Mouse (Mus musculus): ENCODE data around the gene Scml4. TPM values are rescaled to one million over a fixed set of nuclear protein-coding genes. Genes with fewer than 3 reads are reported as not detected.
A peak's percentile ranks its signal among the peaks of the same experiment; 100 is the strongest.

Scml4 gene
- polyA plus RNA-seq, 1 experiment from 2014 or later = 0.76 TPM

DNA sequence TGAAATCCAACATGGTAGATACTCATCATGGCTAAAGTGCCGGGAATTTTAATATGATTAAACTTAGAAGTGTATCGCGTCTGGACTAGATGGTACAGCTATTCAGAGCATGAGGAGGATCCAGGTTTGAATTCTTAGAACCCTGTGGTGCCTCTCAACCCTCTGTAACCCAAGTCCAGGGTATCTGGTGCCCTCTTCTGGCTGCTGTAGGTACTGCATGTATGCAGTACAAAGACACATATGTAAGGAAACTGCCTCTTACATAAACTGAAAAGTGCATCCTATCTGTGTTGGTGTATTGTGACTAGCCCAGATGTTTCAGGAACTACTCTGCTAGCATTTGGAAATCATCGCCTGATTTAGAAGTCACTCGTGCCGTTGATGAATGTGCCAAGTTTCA is 129.7 kb downstream of the Scml4 start:
- no peak for ATAC-seq (ENCODE audit: insufficient number of reproducible peaks, insufficient read depth, low FRiP score, low read depth)

GRCm38 (mm10) chr10:42991018-42991417 is 130.8 kb downstream of the Scml4 start:
- Histone ChIP-seq H3K27me3 (ENCODE audit: control insufficient read depth, insufficient read depth, low read length) (0 out of 2 replicates have a peak, but pooled peaks cover 3% of the 10 kb centered on the region), H3K36me3 (ENCODE audit: control insufficient read depth, insufficient read depth, low read length) (no peaks in the 10 kb centered on the region)
- 71% methylated on average over 9 of the region's 9 CpGs for WGBS

More for the DNA sequence above, 129.7 kb downstream of the Scml4 start:
- Histone ChIP-seq H3K36me3 (ENCODE audit: control insufficient read depth, insufficient read depth, low read length) (no peaks in the 10 kb centered on the region), H3K4me1 (ENCODE audit: control insufficient read depth in 2 of 2, insufficient read depth in 2 of 2, low read length in 2 of 2) (peaks cover 0 to 4% of the 10 kb centered on the region in 2 experiments; a peak in 1 of 4 replicates), H3K27ac (replicated peaks in 1 of 2; ENCODE audit: control insufficient read depth in 1 of 2, insufficient read depth in 1 of 2, low read depth in 2 of 2, low read length in 2 of 2) (no peak overlapping the region), H3K27me3 (ENCODE audit: control insufficient read depth, insufficient read depth, low read length) (0 out of 2 replicates have a peak, but pooled peaks cover 3% of the 10 kb centered on the region), H3K9ac (ENCODE audit: low read length) (no peak overlapping the region), H3K9me3 (ENCODE audit: control insufficient read depth, low read length) (no peaks in the 10 kb centered on the region), H3K4me3 (ENCODE audit: control insufficient read depth in 1 of 2, insufficient read depth in 1 of 2, low read depth in 1 of 2, low read length in 2 of 2) (no peak overlapping the region), H3K4me2 (ENCODE audit: low read length) (no peak overlapping the region)
- 26% methylated on average over 6 of the region's 6 CpGs for WGBS

DNA sequence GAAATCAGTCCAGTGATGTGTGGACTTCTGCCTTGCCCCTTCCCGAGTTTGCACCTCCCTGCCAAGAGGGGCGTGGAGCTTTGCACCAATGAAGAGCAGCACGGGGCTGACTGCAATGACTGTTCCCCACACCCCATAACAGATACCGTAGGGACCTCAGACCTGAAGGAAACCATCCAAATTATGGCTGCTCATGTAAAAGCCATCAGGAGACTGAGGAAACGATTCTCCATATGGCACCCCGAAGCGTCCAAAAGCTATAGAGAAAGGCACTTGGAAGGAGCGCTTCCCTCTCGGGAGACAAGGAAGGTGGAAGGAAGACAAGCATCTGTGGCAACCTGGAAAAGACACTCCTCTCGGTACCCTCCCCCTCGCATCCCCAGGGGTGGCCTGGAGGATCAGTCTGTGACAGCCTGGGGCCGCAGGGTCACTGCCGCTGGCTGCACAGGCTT is 134.2 kb downstream of the Scml4 start:
- H3K27ac ChIP-seq (replicated peaks in 1 of 2; ENCODE audit: control insufficient read depth in 1 of 2, insufficient read depth in 1 of 2, low read depth in 2 of 2, low read length in 2 of 2) = no peak overlapping the region
- H3K27me3 ChIP-seq (ENCODE audit: control insufficient read depth, insufficient read depth, low read length) = 0 out of 2 replicates have a peak, but pooled peaks cover 3% of the 10 kb centered on the region
- H3K9me3 ChIP-seq (ENCODE audit: control insufficient read depth, low read length) = no peaks in the 10 kb centered on the region
- H3K9ac ChIP-seq (ENCODE audit: low read length) = no peak overlapping the region
- ATAC-seq (ENCODE audit: insufficient number of reproducible peaks, insufficient read depth, low FRiP score, low read depth) = no peak
- no peaks in the 10 kb centered on the region for H3K36me3 ChIP-seq (ENCODE audit: control insufficient read depth, insufficient read depth, low read length)
- H3K4me3 ChIP-seq (ENCODE audit: control insufficient read depth in 1 of 2, insufficient read depth in 1 of 2, low read depth in 1 of 2, low read length in 2 of 2) = no peak overlapping the region
- 30% methylated on average over 13 of the region's 13 CpGs for WGBS
- H3K4me2 ChIP-seq (ENCODE audit: low read length) = 0 out of 2 replicates have a peak overlapping the region, but pooled peaks have one; percentile 8
- peaks cover 6 to 8% of the 10 kb centered on the region in 2 experiments for H3K4me1 ChIP-seq (ENCODE audit: control insufficient read depth in 2 of 2, insufficient read depth in 2 of 2, low read length in 2 of 2)

More at GRCm38 (mm10) chr10:42991018-42991417, 130.8 kb downstream of the Scml4 start:
- Histone ChIP-seq H3K4me3 (ENCODE audit: control insufficient read depth in 1 of 2, insufficient read depth in 1 of 2, low read depth in 1 of 2, low read length in 2 of 2) (no peak overlapping the region), H3K27ac (replicated peaks in 1 of 2; ENCODE audit: control insufficient read depth in 1 of 2, insufficient read depth in 1 of 2, low read depth in 2 of 2, low read length in 2 of 2) (no peak overlapping the region), H3K9me3 (ENCODE audit: control insufficient read depth, low read length) (no peaks in the 10 kb centered on the region), H3K4me1 (ENCODE audit: control insufficient read depth in 2 of 2, insufficient read depth in 2 of 2, low read length in 2 of 2) (peaks cover 6 to 8% of the 10 kb centered on the region in 2 experiments), H3K4me2 (ENCODE audit: low read length) (no peak overlapping the region), H3K9ac (ENCODE audit: low read length) (no peak overlapping the region)
- no peak for ATAC-seq (ENCODE audit: insufficient number of reproducible peaks, insufficient read depth, low FRiP score, low read depth)

DNA sequence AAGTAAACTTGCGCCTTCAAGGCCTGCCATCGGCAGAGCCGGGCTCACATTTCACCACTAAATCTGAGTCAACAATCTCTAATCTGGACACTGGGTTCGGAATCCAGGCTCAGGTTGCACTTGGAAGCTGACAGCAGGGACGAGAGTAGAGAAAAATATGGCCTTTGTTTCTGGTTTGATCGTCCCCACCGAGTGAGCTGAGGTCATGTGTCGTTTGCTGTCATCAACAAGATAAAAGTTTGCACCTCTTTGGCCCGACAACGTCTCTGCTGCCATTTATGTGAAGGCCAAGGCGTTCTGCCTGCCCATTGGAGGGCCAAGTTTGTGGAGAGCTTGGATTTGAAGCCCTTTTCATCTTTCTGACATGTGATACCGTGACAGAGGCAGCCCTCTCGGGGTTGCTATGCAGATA is 135.3 kb downstream of the Scml4 start:
- Histone ChIP-seq H3K4me3 (ENCODE audit: control insufficient read depth in 1 of 2, insufficient read depth in 1 of 2, low read depth in 1 of 2, low read length in 2 of 2) (no peak overlapping the region), H3K36me3 (ENCODE audit: control insufficient read depth, insufficient read depth, low read length) (no peaks in the 10 kb centered on the region), H3K4me1 (ENCODE audit: control insufficient read depth in 2 of 2, insufficient read depth in 2 of 2, low read length in 2 of 2) (peaks cover 6 to 8% of the 10 kb centered on the region in 2 experiments), H3K9me3 (ENCODE audit: control insufficient read depth, low read length) (no peaks in the 10 kb centered on the region), H3K4me2 (ENCODE audit: low read length) (no peak overlapping the region), H3K9ac (ENCODE audit: low read length) (no peak overlapping the region), H3K27ac (replicated peaks in 1 of 2; ENCODE audit: control insufficient read depth in 1 of 2, insufficient read depth in 1 of 2, low read depth in 2 of 2, low read length in 2 of 2) (peak overlapping the region in 1 of 2 experiments; percentile 23; a peak in 1 of 4 replicates), H3K27me3 (ENCODE audit: control insufficient read depth, insufficient read depth, low read length) (0 out of 2 replicates have a peak, but pooled peaks cover 3% of the 10 kb centered on the region)
- no peak for ATAC-seq (ENCODE audit: insufficient number of reproducible peaks, insufficient read depth, low FRiP score, low read depth)
- WGBS = 20% methylated on average over 13 of the region's 13 CpGs

- H3K9ac ChIP-seq (ENCODE audit: low read length) = no peak overlapping the region
- 75% methylated on average over 2 of the region's 2 CpGs for WGBS
- H3K4me3 ChIP-seq (ENCODE audit: control insufficient read depth in 1 of 2, insufficient read depth in 1 of 2, low read depth in 1 of 2, low read length in 2 of 2) = no peak overlapping the region
- no peak overlapping the region for H3K27ac ChIP-seq (replicated peaks in 1 of 2; ENCODE audit: control insufficient read depth in 1 of 2, insufficient read depth in 1 of 2, low read depth in 2 of 2, low read length in 2 of 2)
- peaks cover 10 to 11% of the 10 kb centered on the region in 2 experiments for H3K4me1 ChIP-seq (ENCODE audit: control insufficient read depth in 2 of 2, insufficient read depth in 2 of 2, low read length in 2 of 2)
- no peaks in the 10 kb centered on the region for H3K9me3 ChIP-seq (ENCODE audit: control insufficient read depth, low read length)
- 0 out of 2 replicates have a peak, but pooled peaks cover 3% of the 10 kb centered on the region for H3K27me3 ChIP-seq (ENCODE audit: control insufficient read depth, insufficient read depth, low read length)
- no peak overlapping the region for H3K4me2 ChIP-seq (ENCODE audit: low read length)
- ATAC-seq (ENCODE audit: insufficient number of reproducible peaks, insufficient read depth, low FRiP score, low read depth) = no peak
- H3K36me3 ChIP-seq (ENCODE audit: control insufficient read depth, insufficient read depth, low read length) = no peaks in the 10 kb centered on the region
These were observed 137.1 kb downstream of the Scml4 start for GRCm38 (mm10) chr10:42997278-42997677.

GRCm38 (mm10) chr10:42999324-42999723 is 139.2 kb downstream of the Scml4 start:
- no peak overlapping the region for H3K4me2 ChIP-seq (ENCODE audit: low read length)
- no peak overlapping the region for H3K4me3 ChIP-seq (ENCODE audit: control insufficient read depth in 1 of 2, insufficient read depth in 1 of 2, low read depth in 1 of 2, low read length in 2 of 2)
- no peaks in the 10 kb centered on the region for H3K36me3 ChIP-seq (ENCODE audit: control insufficient read depth, insufficient read depth, low read length)
- H3K9ac ChIP-seq (ENCODE audit: low read length) = no peak overlapping the region
- H3K9me3 ChIP-seq (ENCODE audit: control insufficient read depth, low read length) = no peaks in the 10 kb centered on the region
- peaks cover 11% of the 10 kb centered on the region in 2 experiments for H3K4me1 ChIP-seq (ENCODE audit: control insufficient read depth in 2 of 2, insufficient read depth in 2 of 2, low read length in 2 of 2)
- no peaks in the 10 kb centered on the region for H3K27me3 ChIP-seq (ENCODE audit: control insufficient read depth, insufficient read depth, low read length)
- WGBS = 94% methylated on average over 10 of the region's 10 CpGs
- H3K27ac ChIP-seq (replicated peaks in 1 of 2; ENCODE audit: control insufficient read depth in 1 of 2, insufficient read depth in 1 of 2, low read depth in 2 of 2, low read length in 2 of 2) = no peak overlapping the region
- no peak for ATAC-seq (ENCODE audit: insufficient number of reproducible peaks, insufficient read depth, low FRiP score, low read depth)

DNA sequence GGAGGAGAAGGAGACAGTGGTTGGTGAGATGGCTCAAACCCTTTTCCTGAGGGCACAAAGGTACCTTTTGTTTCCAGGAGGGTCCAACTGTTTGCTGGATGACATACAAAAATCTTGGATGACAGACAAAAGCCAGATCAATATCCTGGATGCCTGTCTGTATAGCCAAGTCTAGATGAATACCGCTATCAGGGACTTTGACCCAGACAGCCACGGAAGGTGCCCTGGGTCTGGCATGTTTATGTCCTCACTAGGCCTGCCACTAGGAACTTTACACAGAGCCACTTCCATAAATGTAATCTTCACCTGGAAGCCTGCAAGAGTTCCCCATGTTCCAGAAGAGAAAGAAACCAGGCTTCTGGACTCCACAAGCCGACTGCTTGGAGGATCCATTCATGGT is 141.3 kb downstream of the Scml4 start:
- Histone ChIP-seq H3K4me1 (ENCODE audit: control insufficient read depth in 2 of 2, insufficient read depth in 2 of 2, low read length in 2 of 2) (peaks cover 4 to 7% of the 10 kb centered on the region in 2 experiments; a peak in 3 of 4 replicates), H3K4me2 (ENCODE audit: low read length) (no peak overlapping the region), H3K36me3 (ENCODE audit: control insufficient read depth, insufficient read depth, low read length) (no peaks in the 10 kb centered on the region), H3K4me3 (ENCODE audit: control insufficient read depth in 1 of 2, insufficient read depth in 1 of 2, low read depth in 1 of 2, low read length in 2 of 2) (no peak overlapping the region), H3K27ac (replicated peaks in 1 of 2; ENCODE audit: control insufficient read depth in 1 of 2, insufficient read depth in 1 of 2, low read depth in 2 of 2, low read length in 2 of 2) (no peak overlapping the region), H3K9ac (ENCODE audit: low read length) (no peak overlapping the region), H3K27me3 (ENCODE audit: control insufficient read depth, insufficient read depth, low read length) (no peaks in the 10 kb centered on the region), H3K9me3 (ENCODE audit: control insufficient read depth, low read length) (no peaks in the 10 kb centered on the region)
- WGBS = 69% methylated on average over 3 of the region's 3 CpGs
- ATAC-seq (ENCODE audit: insufficient number of reproducible peaks, insufficient read depth, low FRiP score, low read depth) = no peak
